In genomic region chr12:59207814-59208213, GRCm38 (mm10) we compare ENCODE assay signal across 15 mouse cellular contexts.
"Had no signal": no experiment of that assay in that cellular context is flagged by ENCODE, and none has a peak within 500 bp of the region (broad histone marks: within the 10 kb centered on the region; RNA-seq: fewer than 3 reads in every experiment).

No protein-coding gene starts in this region.

- H3K27me3 ChIP-seq: hindbrain, embryonic 15.5 days; limb, embryonic 13.5 days; midbrain, embryonic 13.5 days; neural tube, embryonic 15.5 days; stomach, embryonic 15.5 days had no signal

- H3K9ac ChIP-seq: hindbrain, embryonic 15.5 days; limb, embryonic 13.5 days; liver, embryonic 14.5 days; midbrain, embryonic 13.5 days; neural tube, embryonic 15.5 days; stomach, embryonic 15.5 days had no signal

- ATAC-seq: midbrain, embryonic 13.5 days had no signal

- H3K4me2 ChIP-seq: hindbrain, embryonic 15.5 days; limb, embryonic 13.5 days; midbrain, embryonic 13.5 days; neural tube, embryonic 15.5 days; stomach, embryonic 15.5 days had no signal

- H3K4me3 ChIP-seq: hindbrain, embryonic 15.5 days; layer of hippocampus, adult 2 months; limb, embryonic 13.5 days; midbrain, embryonic 13.5 days; myocyte; neural tube, embryonic 15.5 days; stomach, embryonic 15.5 days had no signal

- H3K9me3 ChIP-seq: limb, embryonic 13.5 days; midbrain, embryonic 13.5 days; neural tube, embryonic 15.5 days; stomach, embryonic 15.5 days had no signal

- H3K4me1 ChIP-seq: hindbrain, embryonic 15.5 days; limb, embryonic 13.5 days; midbrain, embryonic 13.5 days; neural tube, embryonic 15.5 days; stomach, embryonic 15.5 days had no signal

- DNase-seq: kidney, adult 8-10 months; kidney, postnatal 10 days; kidney, postnatal 4 days; left cerebral cortex, postnatal 4 days; lung, adult 18-20 months; thymus, adult 2 months; thymus, postnatal 25 days had no signal

- H3K27ac ChIP-seq: hindbrain, embryonic 15.5 days; layer of hippocampus, adult 2 months; limb, embryonic 13.5 days; liver, embryonic 14.5 days; midbrain, embryonic 13.5 days; neural tube, embryonic 15.5 days; stomach, embryonic 15.5 days had no signal
